Mouse (Mus musculus): ENCODE results near the gene Crls1. TPM values are rescaled to one million over a fixed set of nuclear protein-coding genes. Genes with fewer than 3 reads are reported as not detected.

Crls1 gene
- 60.3 and 76.8 TPM in 2 replicates for polyA plus RNA-seq (2012)

DNA sequence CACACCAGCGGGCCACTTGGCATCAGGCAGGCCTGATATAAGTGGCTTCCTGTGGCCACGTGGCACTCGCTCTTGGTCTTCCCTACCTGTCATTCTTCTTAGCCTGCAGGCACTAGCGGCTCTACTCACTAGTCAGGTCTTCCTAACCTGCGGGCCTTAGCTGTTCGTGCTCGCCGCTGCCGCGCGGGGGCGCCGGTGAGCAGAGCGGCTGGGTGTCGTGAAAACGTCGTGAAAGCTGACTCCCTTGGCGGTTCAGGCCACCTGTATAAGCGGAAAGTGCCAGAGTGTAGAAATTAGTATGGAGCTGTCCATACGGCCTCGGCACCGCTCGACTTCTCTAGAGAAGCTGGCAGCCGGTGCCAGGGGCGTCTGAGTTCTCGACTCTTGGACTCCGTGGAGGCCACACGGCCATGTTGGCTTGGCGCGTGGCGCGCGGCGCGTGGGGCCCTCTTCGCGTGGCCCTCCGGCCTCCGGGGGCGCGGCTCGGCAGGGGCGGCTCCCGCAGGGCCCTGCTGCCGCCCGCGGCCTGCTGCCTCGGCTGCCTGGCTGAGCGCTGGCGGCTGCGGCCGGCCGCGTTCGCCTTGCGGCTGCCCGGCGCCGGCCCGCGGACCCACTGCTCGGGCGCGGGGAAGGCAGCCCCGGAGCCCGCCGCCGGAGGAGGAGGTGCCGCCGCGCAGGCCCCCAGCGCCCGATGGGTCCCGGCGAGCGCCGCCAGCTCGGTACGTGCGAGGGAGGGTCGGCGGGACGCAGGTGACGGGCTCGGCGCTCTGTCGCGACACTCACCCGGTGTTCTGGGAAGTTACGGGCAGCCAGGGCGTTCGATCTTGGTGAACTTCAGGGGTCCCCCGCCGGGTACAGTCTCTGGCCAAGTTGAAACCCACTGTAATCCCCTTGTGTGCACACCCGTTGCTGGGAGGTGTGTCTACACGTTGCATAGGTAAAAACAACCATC is at the start of gene Crls1:
Crls1 (plus strand) TSS at position 260 of the 952 bp plus-strand sequence.
- TF ChIP-seq GATA1 (IDR thresholded peaks at IDR 0.05; ENCODE audit: low read length): no peak

DNA sequence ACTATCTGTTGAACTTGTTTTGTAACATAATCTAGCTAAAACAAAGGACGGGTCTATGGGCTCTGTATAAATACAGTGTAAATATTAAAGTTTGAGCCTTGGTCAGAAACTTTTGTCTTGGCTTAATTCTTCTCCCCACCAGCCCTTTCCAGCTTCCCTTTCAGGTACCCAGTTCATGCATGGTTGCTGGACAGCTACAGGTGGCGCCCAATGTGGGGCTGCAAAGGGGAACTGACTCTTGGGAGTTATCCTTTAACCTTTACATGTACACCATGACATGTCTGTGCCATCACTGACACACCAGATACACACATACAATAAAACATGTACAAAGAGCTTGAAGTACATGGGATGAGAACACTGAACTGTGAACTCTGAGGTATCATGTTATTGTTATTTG is 43.5 kb upstream of the Crls1 start:
- TF ChIP-seq GATA1 (IDR thresholded peaks at IDR 0.05; ENCODE audit: low read length): no peak

DNA sequence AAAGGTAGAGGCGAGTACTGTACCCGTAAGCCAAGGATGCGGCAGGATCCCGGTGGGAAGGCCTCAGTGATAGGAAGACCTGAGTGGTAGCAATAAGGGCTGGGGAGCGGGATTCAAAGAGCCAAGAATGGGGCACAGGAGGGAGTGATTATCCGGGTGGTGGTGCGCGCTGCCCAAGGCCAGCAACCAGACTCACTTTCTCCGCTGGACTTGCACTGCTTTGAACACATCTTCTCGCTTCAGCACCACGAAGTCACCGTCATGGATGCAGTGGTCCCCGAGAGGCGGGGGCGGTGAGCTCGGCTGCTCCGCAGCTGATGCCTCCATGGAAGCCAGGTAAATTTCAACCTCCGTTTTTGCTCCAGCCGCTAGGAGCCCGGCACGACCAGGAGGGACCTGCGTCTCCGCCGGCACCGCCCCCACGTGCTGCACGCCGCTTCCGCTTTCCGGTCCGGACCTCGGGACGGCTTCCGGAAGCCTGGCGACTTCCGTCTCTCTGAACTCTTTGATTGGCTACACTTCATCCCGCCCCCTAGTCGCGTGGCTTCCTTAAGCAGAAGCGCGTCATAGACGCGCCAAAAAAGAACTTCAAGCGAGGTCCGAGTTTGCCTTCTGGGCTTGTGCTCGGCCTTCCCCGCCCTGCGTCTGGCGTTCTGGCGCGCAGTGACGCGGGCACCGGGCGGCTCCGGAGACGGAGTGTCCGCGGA is 30.7 kb upstream of the Crls1 start, which contains the start of the genes Trmt6 and Mcm8:
Trmt6 (minus strand) TSS at position 448 of the 707 bp plus-strand sequence.
Mcm8 (plus strand) TSS at position 534 of the 707 bp plus-strand sequence.
- TF ChIP-seq GATA1 (IDR thresholded peaks at IDR 0.05; ENCODE audit: low read length): no peak

DNA sequence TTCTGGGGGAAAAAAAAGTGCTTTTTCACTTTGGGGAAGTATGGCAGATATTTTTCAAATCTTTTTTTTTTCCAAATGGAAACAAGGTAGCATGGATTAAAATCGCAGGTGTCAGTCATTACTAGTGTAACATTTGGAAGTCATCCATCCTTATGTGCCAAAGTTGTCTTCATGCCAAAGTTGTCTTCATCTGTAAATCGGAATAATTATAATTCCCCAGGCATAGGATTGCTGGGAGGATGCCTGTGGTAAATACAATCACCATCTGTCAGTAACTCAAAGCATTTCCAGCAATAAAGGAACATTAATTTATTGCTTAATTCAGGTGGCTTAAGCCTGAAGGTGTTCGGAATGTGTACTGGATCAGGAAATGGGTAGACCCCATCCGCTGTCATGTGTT is 5.4 kb upstream of the Crls1 start:
- no peak for TF ChIP-seq GATA1 (IDR thresholded peaks at IDR 0.05; ENCODE audit: low read length)

DNA sequence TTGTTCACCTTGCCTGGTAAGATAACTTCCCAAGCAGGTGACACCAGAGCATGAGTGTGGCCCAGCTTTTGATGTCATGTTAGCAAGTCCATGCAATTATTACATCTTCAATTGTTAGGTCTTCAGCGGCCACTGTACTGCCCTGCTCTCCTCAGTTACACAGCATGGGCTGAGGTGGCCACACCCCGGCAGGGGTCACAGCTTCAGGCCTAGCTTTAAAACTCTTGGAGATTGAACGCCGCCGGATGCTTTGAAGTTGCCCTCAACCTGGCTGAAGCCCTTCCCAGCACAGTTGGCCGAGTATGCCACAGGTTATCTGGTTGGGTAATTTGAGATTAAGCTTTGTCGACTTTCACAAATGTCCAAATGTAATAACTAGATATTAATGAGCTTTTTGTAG is 1.1 kb downstream of the Crls1 start:
- no peak for TF ChIP-seq GATA1 (IDR thresholded peaks at IDR 0.05; ENCODE audit: low read length)

DNA sequence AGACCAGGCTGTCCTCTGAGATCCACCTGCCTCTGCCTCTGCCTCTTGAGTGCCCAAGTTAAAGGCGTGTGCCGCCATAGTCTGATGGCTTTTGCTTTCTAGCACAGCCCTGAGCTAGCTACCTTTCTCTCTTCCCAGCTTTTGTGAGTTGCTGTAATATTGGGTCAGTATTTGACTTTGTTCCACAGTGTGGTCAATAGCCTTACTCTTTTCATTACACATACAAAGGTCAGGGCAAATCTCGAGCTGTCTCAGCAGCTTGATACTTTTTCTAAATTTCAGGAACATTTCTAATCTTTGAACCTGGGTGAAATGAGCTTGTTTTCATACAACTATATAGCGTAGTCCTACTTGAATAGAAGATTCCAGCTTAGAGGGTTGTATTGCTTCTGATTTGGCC is 1.9 kb downstream of the Crls1 start:
- TF ChIP-seq GATA1 (IDR thresholded peaks at IDR 0.05; ENCODE audit: low read length): no peak

DNA sequence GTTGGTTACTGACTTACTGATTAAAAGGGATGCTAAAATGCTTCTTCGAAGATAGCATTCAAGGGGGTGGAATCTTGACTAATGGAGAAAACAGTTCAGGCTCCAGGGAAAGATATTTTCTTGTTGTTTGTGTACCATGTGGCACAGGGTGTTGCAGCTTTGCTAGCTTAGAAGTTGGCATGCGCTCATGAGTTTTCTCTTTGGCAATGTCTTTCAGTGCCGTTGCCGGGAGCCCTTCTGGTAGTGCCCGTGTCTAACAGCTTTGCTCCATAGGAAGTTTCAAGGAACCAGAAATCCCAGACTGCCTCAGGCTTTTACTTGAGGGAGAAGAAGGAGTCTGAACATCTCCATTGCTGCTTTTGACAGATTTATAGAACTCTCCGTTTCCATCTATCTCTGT is 2.7 kb downstream of the Crls1 start:
- TF ChIP-seq GATA1 (IDR thresholded peaks at IDR 0.05; ENCODE audit: low read length): no peak

DNA sequence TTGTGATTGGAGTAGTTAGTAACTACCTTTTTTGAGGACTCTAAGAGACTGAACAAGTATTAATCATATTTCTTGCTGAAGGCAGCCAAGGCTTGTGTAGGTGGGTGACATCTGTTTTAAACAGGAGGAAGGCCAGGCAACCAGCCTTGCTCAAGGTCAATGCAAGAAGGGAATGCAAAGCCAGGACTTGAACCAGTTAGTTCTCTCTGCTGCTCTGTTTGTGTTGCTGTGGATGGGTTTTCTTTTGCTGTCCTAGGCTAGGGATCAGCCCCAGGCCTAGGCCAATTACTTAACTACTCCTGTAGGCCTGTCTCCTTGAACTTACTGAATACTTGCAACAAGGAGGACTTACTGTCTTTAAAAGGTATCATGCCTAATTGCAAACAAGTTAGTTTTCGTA is 6.6 kb downstream of the Crls1 start:
- no peak for TF ChIP-seq GATA1 (IDR thresholded peaks at IDR 0.05; ENCODE audit: low read length)

DNA sequence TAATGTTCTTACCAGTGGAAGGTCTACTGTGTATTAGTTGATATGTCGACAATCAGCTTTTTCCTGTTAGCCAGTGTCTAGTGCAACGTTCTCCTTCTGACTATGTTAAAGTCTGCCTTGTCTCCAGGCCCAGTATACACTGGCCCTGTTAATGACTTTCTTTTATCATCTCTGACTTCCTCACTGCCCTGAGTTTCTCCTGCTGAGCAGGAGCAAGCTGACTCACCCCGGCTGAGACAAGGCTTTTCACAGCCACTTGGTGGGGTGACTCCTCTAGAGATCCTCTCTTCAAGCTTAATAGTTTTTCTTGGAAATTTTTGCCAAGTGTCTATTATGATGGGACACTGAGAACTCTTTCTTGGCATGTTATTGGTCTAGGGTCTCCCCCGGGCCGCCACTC is 9.9 kb downstream of the Crls1 start:
- no peak for TF ChIP-seq GATA1 (IDR thresholded peaks at IDR 0.05; ENCODE audit: low read length)

DNA sequence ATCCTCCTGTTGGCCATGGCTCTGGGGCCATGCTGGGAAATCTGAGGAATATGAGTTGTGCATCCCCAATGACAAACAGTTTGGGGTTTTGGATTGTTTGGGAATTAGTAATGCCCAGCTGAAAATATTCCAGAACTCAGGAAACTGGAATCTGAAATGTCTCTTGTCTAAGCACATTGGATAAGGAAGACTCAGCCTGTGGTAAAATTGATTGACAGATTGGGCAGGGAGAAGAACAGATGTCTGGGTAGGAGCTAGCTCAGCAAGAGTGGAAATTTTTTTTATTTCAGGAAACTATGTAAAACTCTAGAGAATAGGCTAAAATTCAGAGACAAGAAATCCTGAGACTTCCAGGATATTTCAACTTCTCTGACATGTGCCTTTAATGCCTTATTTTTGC is 14.0 kb downstream of the Crls1 start:
- no peak for TF ChIP-seq GATA1 (IDR thresholded peaks at IDR 0.05; ENCODE audit: low read length)

DNA sequence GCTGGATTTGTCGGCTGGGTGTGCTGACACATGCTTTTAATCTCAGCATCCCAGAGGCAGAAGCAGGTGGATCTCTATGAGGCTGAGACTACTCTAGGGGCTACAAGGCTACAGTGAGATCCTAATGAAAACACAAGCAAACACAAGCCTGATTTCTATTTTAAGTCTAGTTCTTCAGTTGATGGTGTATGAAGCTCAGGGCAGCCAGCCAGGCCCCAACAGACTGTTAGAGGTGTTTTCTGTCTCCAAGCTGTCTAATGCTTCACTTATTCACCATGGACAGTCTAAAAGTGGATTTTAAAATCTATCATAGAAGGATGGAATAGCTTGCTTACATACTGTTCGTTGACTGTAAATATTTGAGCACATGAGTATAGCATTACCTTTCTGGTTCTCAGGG is 15.0 kb downstream of the Crls1 start:
- no peak for TF ChIP-seq GATA1 (IDR thresholded peaks at IDR 0.05; ENCODE audit: low read length)

DNA sequence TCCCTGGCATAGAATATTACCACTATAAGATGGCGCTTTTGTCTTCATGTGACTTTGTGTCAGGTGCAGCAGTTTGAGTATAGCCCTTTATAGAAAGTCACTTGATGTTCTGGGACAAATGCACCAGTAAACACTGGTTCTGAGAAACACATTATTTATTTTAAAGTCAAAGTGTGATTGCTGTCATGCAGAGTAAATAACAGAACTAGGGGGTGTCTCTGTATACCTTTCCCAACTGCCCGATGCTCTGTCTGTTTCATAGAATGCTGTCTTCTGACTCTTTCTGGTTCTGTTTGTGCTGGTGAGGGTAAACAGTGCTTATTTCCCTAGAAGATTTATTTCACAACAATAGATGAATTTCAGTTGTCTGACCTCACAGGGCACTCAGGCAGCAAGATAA is 16.9 kb downstream of the Crls1 start:
- TF ChIP-seq GATA1 (IDR thresholded peaks at IDR 0.05; ENCODE audit: low read length): no peak

DNA sequence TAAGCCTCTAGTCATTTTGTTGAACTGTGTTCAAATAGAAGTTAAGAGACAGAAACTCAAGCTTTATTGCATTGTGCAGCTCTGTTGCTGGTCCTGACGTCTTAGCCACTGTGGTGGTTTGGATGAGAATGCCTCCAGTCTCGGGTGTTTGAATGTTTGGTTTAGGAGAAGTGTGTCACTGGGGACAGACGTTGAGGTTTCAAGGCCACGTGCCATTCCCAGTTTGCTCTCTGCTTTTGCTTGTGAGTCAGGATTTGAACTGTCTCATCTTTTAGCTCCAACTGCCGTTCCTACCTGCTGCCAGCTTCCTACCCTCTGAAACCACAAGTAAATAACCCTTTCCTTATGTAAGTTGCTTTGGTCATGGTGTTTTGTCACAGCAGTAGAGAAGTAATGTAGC is 21.1 kb downstream of the Crls1 start:
- TF ChIP-seq GATA1 (IDR thresholded peaks at IDR 0.05; ENCODE audit: low read length): no peak

DNA sequence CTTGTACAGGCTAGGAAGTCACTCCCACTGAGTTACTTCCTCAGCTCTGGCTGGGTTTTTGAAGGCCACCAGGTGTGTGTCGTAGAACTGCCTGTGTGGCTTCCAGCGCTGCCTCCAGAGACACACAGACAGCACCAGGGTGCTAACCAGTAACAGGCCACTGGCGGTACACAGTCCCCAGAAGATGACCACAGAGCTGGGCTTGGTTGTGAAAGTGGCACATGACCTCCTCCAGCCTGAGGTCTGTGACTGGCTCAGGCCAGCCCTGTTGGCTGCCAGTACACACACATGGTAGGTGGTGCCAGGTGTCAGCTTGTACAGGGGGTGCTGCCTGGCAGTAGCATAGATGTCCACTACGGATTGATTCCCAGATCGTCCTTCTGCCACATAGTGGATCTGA is 23.2 kb downstream of the Crls1 start:
- TF ChIP-seq GATA1 (IDR thresholded peaks at IDR 0.05; ENCODE audit: low read length): no peak

DNA sequence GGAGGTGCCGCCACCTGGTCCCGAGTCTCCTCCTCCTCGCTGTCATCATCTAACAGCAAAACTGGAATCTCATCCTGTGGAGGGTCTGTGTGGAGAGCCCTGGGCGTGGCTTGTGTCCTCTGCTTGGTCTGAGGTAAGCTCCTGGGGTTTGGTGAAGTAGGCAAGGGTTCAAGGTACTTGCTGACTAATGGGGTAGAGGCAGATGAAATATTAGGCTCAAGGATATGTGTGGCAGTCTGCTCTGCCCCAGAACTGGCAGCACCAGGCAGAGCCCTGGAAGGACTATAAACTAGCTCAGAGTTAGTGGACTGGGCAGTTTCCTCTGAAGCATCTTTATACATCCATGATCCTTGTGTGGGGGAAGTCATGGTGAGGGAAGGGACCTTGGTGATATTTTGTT is 23.8 kb downstream of the Crls1 start:
- no peak for TF ChIP-seq GATA1 (IDR thresholded peaks at IDR 0.05; ENCODE audit: low read length)

DNA sequence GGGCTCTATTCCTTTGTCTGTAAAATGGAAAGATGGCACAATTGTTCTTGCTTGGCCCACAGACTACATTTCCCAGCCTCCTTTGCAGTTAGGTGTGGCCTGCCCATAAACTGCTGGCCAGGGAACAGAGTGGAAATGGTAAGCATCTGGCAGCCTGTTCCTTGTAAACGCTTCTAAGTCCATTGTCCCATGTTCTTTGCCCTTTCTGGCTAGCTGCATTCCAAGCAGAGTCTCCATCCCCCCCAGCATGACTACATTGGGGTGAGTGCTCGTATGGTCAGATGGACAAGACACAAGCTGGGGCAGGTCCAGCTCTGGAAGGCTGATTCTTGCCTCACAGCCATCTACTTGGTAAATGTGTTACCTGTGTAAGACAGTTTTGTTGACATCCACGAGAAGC is 25.2 kb downstream of the Crls1 start:
- no peak for TF ChIP-seq GATA1 (IDR thresholded peaks at IDR 0.05; ENCODE audit: low read length)
